Mouse (Mus musculus) forebrain, embryonic 10.5 days (tissue): ENCODE measurements at regions not wholly inside any gene's neighbourhood (a gene's known extent, or its start where the extent isn't known, plus 50 kb on each side); places are given as distances from the start of the nearest gene placed in this dataset.

Experiments used
- DNase-seq: peaks from one replicate; pipeline ENCODE4 v3.0.0-alpha.2; 2017; ENCODE audit warnings: low spot score; ENCODE audit errors: extremely low spot score
- H3K27ac ChIP-seq: fragments of 300-500 bp; sonication (generic); 2 replicates; pipeline ENCODE4 v1.5.1; 2016; ENCODE audit warnings: mild to moderate bottlenecking
- H3K27me3 ChIP-seq: fragments of 300-500 bp; sonication (generic); 2 replicates; pipeline ENCODE4 v1.6.1; 2016; ENCODE audit warnings: mild to moderate bottlenecking; ENCODE audit not compliant: poor library complexity, severe bottlenecking
- H3K36me3 ChIP-seq: fragments of 300-500 bp; sonication (generic); replicated peaks from 2 replicates; pipeline ENCODE4 v1.6.1; 2016; ENCODE audit warnings: mild to moderate bottlenecking, moderate library complexity
- H3K4me1 ChIP-seq: fragments of 300-500 bp; sonication (generic); 2 replicates; pipeline ENCODE4 v1.6.1; 2016
- H3K4me3 ChIP-seq: fragments of 300-500 bp; sonication (generic); 2 replicates; pipeline ENCODE4 v1.5.1; 2016; ENCODE audit warnings: mild to moderate bottlenecking, moderate library complexity
- H3K9me3 ChIP-seq: fragments of 300-500 bp; sonication (generic); 2 replicates; pipeline ENCODE4 v1.6.1; 2016; ENCODE audit warnings: mild to moderate bottlenecking, moderate library complexity
- WGBS: fragments of 180-500 bp; shearing (Covaris S2); methylation state at CpG from one replicate; pipeline ENCODE4 v1.1.7; 2016; 5-methylcytosine and 5-hydroxymethylcytosine counted together

- H3K9me3 ChIP-seq: no peaks in the 10 kb centered on the region
- H3K36me3 ChIP-seq: no peaks in the 10 kb centered on the region
- DNase-seq: no peak
- H3K4me1 ChIP-seq: no peaks in the 10 kb centered on the region
- WGBS: 78% methylated on average over 2 of the region's 2 CpGs
- H3K27me3 ChIP-seq: no peaks in the 10 kb centered on the region
- no peak overlapping the region for H3K4me3 ChIP-seq
- H3K27ac ChIP-seq: no peak overlapping the region
These were observed 92.7 kb upstream of the Slco3a1 start for GRCm38 (mm10) chr7:74647310-74647709.

DNA sequence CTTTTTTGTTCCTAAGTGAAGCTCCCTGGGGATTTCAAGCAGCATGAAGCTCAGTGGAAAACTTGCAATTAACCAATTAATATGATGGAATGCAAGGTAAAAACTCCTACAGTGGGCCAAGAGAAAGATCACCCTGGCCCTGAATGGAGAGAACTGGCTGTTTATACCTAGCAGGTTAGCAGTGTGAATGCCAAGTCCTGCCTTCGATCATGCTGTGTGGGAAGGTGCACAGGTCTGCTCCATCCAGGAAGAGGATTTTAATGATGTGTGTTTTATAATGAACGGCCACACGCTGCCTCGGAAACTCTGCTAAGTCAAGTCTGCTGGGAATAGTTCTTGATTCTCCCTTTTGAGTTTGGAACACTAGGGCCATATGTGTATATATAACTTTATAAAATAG lies 85.6 kb upstream of the Slco3a1 start:
- H3K4me3 ChIP-seq: no peak overlapping the region
- H3K27me3 ChIP-seq: no peaks in the 10 kb centered on the region
- no peak for DNase-seq
- H3K9me3 ChIP-seq: no peaks in the 10 kb centered on the region
- H3K4me1 ChIP-seq: no peaks in the 10 kb centered on the region
- WGBS: 90% methylated on average over 4 of the region's 4 CpGs
- no peaks in the 10 kb centered on the region for H3K36me3 ChIP-seq
- H3K27ac ChIP-seq: no peak overlapping the region

- no peaks in the 10 kb centered on the region for H3K4me1 ChIP-seq
- no peaks in the 10 kb centered on the region for H3K36me3 ChIP-seq
- no peaks in the 10 kb centered on the region for H3K9me3 ChIP-seq
- H3K4me3 ChIP-seq: no peak overlapping the region
- 92% methylated on average over 8 of the region's 8 CpGs for WGBS
- no peaks in the 10 kb centered on the region for H3K27me3 ChIP-seq
- H3K27ac ChIP-seq: no peak overlapping the region
- no peak for DNase-seq
These were observed 77.6 kb upstream of the Slco3a1 start for GRCm38 (mm10) chr7:74632217-74632616.

GRCm38 (mm10) chr7:74628799-74629468 lies 74.4 kb upstream of the Slco3a1 start:
- DNase-seq: no peak
- Histone ChIP-seq H3K27me3 (no peaks in the 10 kb centered on the region), H3K9me3 (no peaks in the 10 kb centered on the region), H3K4me1 (no peaks in the 10 kb centered on the region), H3K27ac (no peak overlapping the region), H3K4me3 (no peak overlapping the region), H3K36me3 (no peaks in the 10 kb centered on the region)
- 90% methylated on average over 6 of the region's 6 CpGs for WGBS
